Comparison of ENCODE assay signal across 22 mouse cellular contexts in genomic region chr6:60724110-60724829, GRCm38 (mm10).
DNase-seq lines count a peak whose midpoint lies in the region; ATAC-seq and TF ChIP-seq lines count a peak whose summit lies in the region.
"Had no signal": no experiment of that assay in that cellular context is flagged by ENCODE, and none has a peak within 500 bp of the region (broad histone marks: within the 10 kb centered on the region; RNA-seq: fewer than 3 reads in every experiment).

No protein-coding gene starts in this region.

- H3K36me3 ChIP-seq in forebrain, embryonic 14.5 days (ENCODE audit: control insufficient read depth, insufficient read depth, low read length): no peaks in the 10 kb centered on the region
- no peaks in the 10 kb centered on the region for H3K36me3 ChIP-seq in forebrain, embryonic 10.5 days (replicated peaks)
- no peaks in the 10 kb centered on the region for H3K36me3 ChIP-seq in hindbrain, embryonic 16.5 days (ENCODE audit: control insufficient read depth, insufficient read depth, low read length)
- no peaks in the 10 kb centered on the region for H3K36me3 ChIP-seq in hindbrain, embryonic 12.5 days
- H3K36me3 ChIP-seq in lung, embryonic 14.5 days (ENCODE audit: insufficient read depth): no peaks in the 10 kb centered on the region
- H3K36me3 ChIP-seq: embryonic facial prominence, embryonic 13.5 days; forebrain, embryonic 15.5 days; heart, embryonic 10.5 days had no signal

- peak; percentile 42 for DNase-seq in forebrain, embryonic 14.5 days (ENCODE audit: low spot score)
- no peak for DNase-seq in forebrain, embryonic 10.5 days (ENCODE audit: extremely low spot score, low spot score)
- DNase-seq in lung, embryonic 14.5 days: peak; percentile 48
- DNase-seq in lung, postnatal 14 days: no peak
- peak; percentile 71 for DNase-seq in brain, embryonic 14.5 days (ENCODE audit: low read depth)
- DNase-seq: adrenal gland, postnatal 14 days; cerebellum, adult 18-20 months; cerebellum, postnatal 25 days; gastrocnemius, postnatal 10 days; heart, adult 18-20 months; heart, postnatal 10 days; heart, postnatal 4 days had no signal

- H3K9me3 ChIP-seq in forebrain, embryonic 14.5 days (replicated peaks; ENCODE audit: control insufficient read depth, low read length): no peaks in the 10 kb centered on the region
- H3K9me3 ChIP-seq in forebrain, embryonic 10.5 days: no peaks in the 10 kb centered on the region
- no peaks in the 10 kb centered on the region for H3K9me3 ChIP-seq in hindbrain, embryonic 16.5 days (ENCODE audit: control insufficient read depth, low read length)
- H3K9me3 ChIP-seq in hindbrain, embryonic 12.5 days (replicated peaks): no peaks in the 10 kb centered on the region
- no peaks in the 10 kb centered on the region for H3K9me3 ChIP-seq in lung, embryonic 14.5 days (ENCODE audit: low read depth, low read length)
- H3K9me3 ChIP-seq: embryonic facial prominence, embryonic 13.5 days; forebrain, embryonic 15.5 days; heart, embryonic 10.5 days had no signal

- H3K27me3 ChIP-seq in forebrain, embryonic 14.5 days (replicated peaks; ENCODE audit: control insufficient read depth, insufficient read depth, low read length): no peaks in the 10 kb centered on the region
- H3K27me3 ChIP-seq in forebrain, embryonic 10.5 days (ENCODE audit: poor library complexity, severe bottlenecking): no peaks in the 10 kb centered on the region
- no peaks in the 10 kb centered on the region for H3K27me3 ChIP-seq in hindbrain, embryonic 16.5 days (replicated peaks; ENCODE audit: control insufficient read depth, insufficient read depth, low read length)
- no peaks in the 10 kb centered on the region for H3K27me3 ChIP-seq in hindbrain, embryonic 12.5 days
- no peaks in the 10 kb centered on the region for H3K27me3 ChIP-seq in lung, embryonic 14.5 days (ENCODE audit: insufficient read depth, low read length)
- H3K27me3 ChIP-seq: CH12.LX; embryonic facial prominence, embryonic 13.5 days; forebrain, embryonic 15.5 days had no signal

- TF ChIP-seq POLR2A in brain, embryonic 14.5 days (IDR thresholded peaks at IDR 0.05; ENCODE audit: borderline replicate concordance, extremely low read depth, insufficient read depth, insufficient read length, poor library complexity, severe bottlenecking): no peak

- H3K4me1 ChIP-seq in forebrain, embryonic 14.5 days (ENCODE audit: control insufficient read depth, insufficient read depth, low read length): no peaks in the 10 kb centered on the region
- H3K4me1 ChIP-seq in forebrain, embryonic 10.5 days: no peaks in the 10 kb centered on the region
- H3K4me1 ChIP-seq in hindbrain, embryonic 16.5 days (ENCODE audit: control insufficient read depth, insufficient read depth, low read depth, low read length): no peaks in the 10 kb centered on the region
- H3K4me1 ChIP-seq in hindbrain, embryonic 12.5 days: no peaks in the 10 kb centered on the region
- H3K4me1 ChIP-seq in lung, embryonic 14.5 days (ENCODE audit: insufficient read depth): no peaks in the 10 kb centered on the region
- H3K4me1 ChIP-seq: embryonic facial prominence, embryonic 13.5 days; forebrain, embryonic 15.5 days; heart, embryonic 10.5 days had no signal

- no peak for TF ChIP-seq CTCF in lung, embryonic 14.5 days (IDR thresholded peaks at IDR 0.05; ENCODE audit: low read depth)
- TF ChIP-seq CTCF in brain, embryonic 14.5 days (IDR thresholded peaks at IDR 0.05; ENCODE audit: borderline replicate concordance, extremely low read depth, insufficient read depth, insufficient read length): no peak

- H3K4me3 ChIP-seq in forebrain, embryonic 14.5 days (ENCODE audit: low read depth, low read length): no peak overlapping the region
- no peak overlapping the region for H3K4me3 ChIP-seq in forebrain, embryonic 10.5 days
- no peak overlapping the region for H3K4me3 ChIP-seq in hindbrain, embryonic 16.5 days (ENCODE audit: low read length)
- H3K4me3 ChIP-seq in hindbrain, embryonic 12.5 days: no peak overlapping the region
- H3K4me3 ChIP-seq in lung, embryonic 14.5 days (ENCODE audit: low read depth, low read length): no peak overlapping the region
- H3K4me3 ChIP-seq: embryonic facial prominence, embryonic 13.5 days; forebrain, embryonic 15.5 days; heart, embryonic 10.5 days had no signal

- no peak for ATAC-seq in forebrain, embryonic 14.5 days
- ATAC-seq in hindbrain, embryonic 16.5 days: peak; percentile 81
- no peak for ATAC-seq in hindbrain, embryonic 12.5 days (ENCODE audit: low FRiP score)
- ATAC-seq in lung, embryonic 14.5 days (ENCODE audit: insufficient read depth): no peak
- ATAC-seq: activated CD4-positive, CD25-positive, alpha-beta regulatory T cell, adult 4 months; forebrain, embryonic 15.5 days; inflammation-experienced regulatory T-cells, adult 6 months; intestine, postnatal 0 days; Patski had no signal

- H3K4me2 ChIP-seq in forebrain, embryonic 14.5 days (ENCODE audit: low read length): no peak overlapping the region
- H3K4me2 ChIP-seq in hindbrain, embryonic 16.5 days (ENCODE audit: low read length): no peak overlapping the region
- no peak overlapping the region for H3K4me2 ChIP-seq in hindbrain, embryonic 12.5 days (replicated peaks)
- no peak overlapping the region for H3K4me2 ChIP-seq in lung, embryonic 14.5 days
- H3K4me2 ChIP-seq: embryonic facial prominence, embryonic 13.5 days; forebrain, embryonic 15.5 days had no signal

- WGBS in forebrain, embryonic 14.5 days: 74% methylated on average over 2 of the region's 2 CpGs
- WGBS in forebrain, embryonic 10.5 days: 86% methylated on average over 2 of the region's 2 CpGs
- WGBS in hindbrain, embryonic 16.5 days: 52% methylated on average over 2 of the region's 2 CpGs
- WGBS in hindbrain, embryonic 12.5 days: 80% methylated on average over 2 of the region's 2 CpGs
- WGBS in lung, embryonic 14.5 days: 41% methylated on average over 2 of the region's 2 CpGs

- no peak overlapping the region for H3K9ac ChIP-seq in forebrain, embryonic 14.5 days (ENCODE audit: low read length)
- no peak overlapping the region for H3K9ac ChIP-seq in hindbrain, embryonic 16.5 days (ENCODE audit: low read depth, low read length)
- H3K9ac ChIP-seq in hindbrain, embryonic 12.5 days: no peak overlapping the region
- H3K9ac ChIP-seq in lung, embryonic 14.5 days: no peak overlapping the region
- H3K9ac ChIP-seq: embryonic facial prominence, embryonic 13.5 days; forebrain, embryonic 15.5 days had no signal

- no peak overlapping the region for H3K27ac ChIP-seq in forebrain, embryonic 14.5 days (ENCODE audit: low read depth, low read length)
- no peak overlapping the region for H3K27ac ChIP-seq in forebrain, embryonic 10.5 days
- no peak overlapping the region for H3K27ac ChIP-seq in hindbrain, embryonic 16.5 days (ENCODE audit: low read depth, low read length)
- H3K27ac ChIP-seq in hindbrain, embryonic 12.5 days: no peak overlapping the region
- no peak overlapping the region for H3K27ac ChIP-seq in lung, embryonic 14.5 days (ENCODE audit: low read depth)
- H3K27ac ChIP-seq: embryonic facial prominence, embryonic 13.5 days; forebrain, embryonic 15.5 days; heart, embryonic 10.5 days had no signal

Comparison
In these comparisons a context has a peak if more than half of its experiments do, and no peak if none do; other contexts are left out.
1. DNase-seq: peak in forebrain, embryonic 14.5 days (single experiment), lung, embryonic 14.5 days (single experiment) and brain, embryonic 14.5 days (single experiment); none in forebrain, embryonic 10.5 days (single experiment) and lung, postnatal 14 days (single experiment).